Mouse (Mus musculus): ENCODE measurements around the gene Man2a1. TPM values are rescaled to one million over a fixed set of nuclear protein-coding genes. Genes with fewer than 3 reads are reported as not detected.

Gene Man2a1
- polyA plus RNA-seq, 1 experiment from 2014 or later: 10.5 TPM

DNA sequence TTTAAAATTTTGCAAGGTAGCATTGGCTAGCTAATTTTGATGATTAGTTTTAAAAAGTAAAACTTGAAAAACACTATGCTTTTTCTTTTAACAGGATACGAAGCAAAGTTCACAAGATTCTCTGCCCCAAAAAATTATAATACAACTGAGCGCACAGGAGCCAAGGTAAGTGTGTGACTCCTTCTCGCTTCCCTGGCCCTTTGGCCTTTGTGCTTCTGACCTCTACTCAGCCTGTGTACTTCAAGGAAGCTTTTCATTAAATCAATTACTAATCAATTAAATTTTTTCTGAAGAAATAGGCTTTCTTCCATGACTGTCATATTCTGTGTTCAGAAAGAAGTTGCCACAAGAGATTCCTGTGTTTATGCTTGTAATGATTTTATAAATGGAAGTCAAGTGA is 80.9 kb downstream of the Man2a1 start:
- 91% methylated on average over 3 of the region's 3 CpGs for WGBS
- Histone ChIP-seq H3K4me3 (ENCODE audit: low read depth, low read length) (no peak overlapping the region), H3K9me3 (ENCODE audit: control insufficient read depth, low read length) (no peaks in the 10 kb centered on the region), H3K4me2 (ENCODE audit: low read depth, low read length) (no peak overlapping the region), H3K27me3 (replicated peaks; ENCODE audit: control insufficient read depth, insufficient read depth, low read length) (no peaks in the 10 kb centered on the region), H3K9ac (ENCODE audit: low read depth, low read length) (no peak overlapping the region), H3K36me3 (ENCODE audit: control insufficient read depth, insufficient read depth, low read length) (peaks cover 24% of the 10 kb centered on the region), H3K27ac (replicated peaks; ENCODE audit: low read depth, low read length) (no peak overlapping the region), H3K4me1 (ENCODE audit: control insufficient read depth, insufficient read depth, low read length) (no peaks in the 10 kb centered on the region)
- ATAC-seq (ENCODE audit: low read depth) (no peak), DNase-seq (ENCODE audit: low spot score) (no peak)

DNA sequence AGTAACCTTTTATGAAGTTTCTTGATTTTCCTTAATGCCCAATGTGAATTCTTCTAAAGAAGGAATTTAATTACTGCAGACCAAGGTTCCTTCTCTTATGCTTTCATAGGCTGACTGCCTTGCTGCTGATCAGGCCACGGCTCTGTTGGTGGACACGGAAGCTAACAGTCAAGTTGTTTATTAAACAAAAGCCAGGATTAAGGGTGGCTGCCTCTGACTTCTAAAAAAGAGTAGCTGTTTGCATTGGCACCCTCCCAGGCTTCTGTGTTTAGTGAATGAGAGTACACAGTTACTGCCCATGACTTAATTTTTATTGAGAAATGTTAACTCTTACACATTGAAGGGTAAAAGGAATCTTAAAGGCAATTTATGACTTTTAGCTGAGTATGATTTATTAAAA is 81.4 kb downstream of the Man2a1 start:
- H3K27me3 ChIP-seq (replicated peaks; ENCODE audit: control insufficient read depth, insufficient read depth, low read length): no peaks in the 10 kb centered on the region
- no peaks in the 10 kb centered on the region for H3K9me3 ChIP-seq (ENCODE audit: control insufficient read depth, low read length)
- WGBS: 72% methylated on average over 2 of the region's 2 CpGs
- peaks cover 25% of the 10 kb centered on the region for H3K36me3 ChIP-seq (ENCODE audit: control insufficient read depth, insufficient read depth, low read length)
- no peak overlapping the region for H3K9ac ChIP-seq (ENCODE audit: low read depth, low read length)
- H3K4me3 ChIP-seq (ENCODE audit: low read depth, low read length): no peak overlapping the region
- no peak overlapping the region for H3K27ac ChIP-seq (replicated peaks; ENCODE audit: low read depth, low read length)
- no peak overlapping the region for H3K4me2 ChIP-seq (ENCODE audit: low read depth, low read length)
- ATAC-seq (ENCODE audit: low read depth) (no peak), DNase-seq (ENCODE audit: low spot score) (peak; percentile 13)
- H3K4me1 ChIP-seq (ENCODE audit: control insufficient read depth, insufficient read depth, low read length): no peaks in the 10 kb centered on the region

GRCm38 (mm10) chr17:64684088-64684487 is 83.6 kb downstream of the Man2a1 start:
- ATAC-seq (ENCODE audit: low read depth): no peak
- no peak for DNase-seq (ENCODE audit: low spot score)
- Histone ChIP-seq H3K27ac (replicated peaks; ENCODE audit: low read depth, low read length) (no peak overlapping the region), H3K36me3 (ENCODE audit: control insufficient read depth, insufficient read depth, low read length) (peaks cover 42% of the 10 kb centered on the region), H3K9ac (ENCODE audit: low read depth, low read length) (no peak overlapping the region), H3K4me3 (ENCODE audit: low read depth, low read length) (no peak overlapping the region), H3K27me3 (replicated peaks; ENCODE audit: control insufficient read depth, insufficient read depth, low read length) (no peaks in the 10 kb centered on the region), H3K4me1 (ENCODE audit: control insufficient read depth, insufficient read depth, low read length) (no peaks in the 10 kb centered on the region), H3K9me3 (ENCODE audit: control insufficient read depth, low read length) (no peaks in the 10 kb centered on the region), H3K4me2 (ENCODE audit: low read depth, low read length) (no peak overlapping the region)
- WGBS: 93% methylated on average over 4 of the region's 4 CpGs

DNA sequence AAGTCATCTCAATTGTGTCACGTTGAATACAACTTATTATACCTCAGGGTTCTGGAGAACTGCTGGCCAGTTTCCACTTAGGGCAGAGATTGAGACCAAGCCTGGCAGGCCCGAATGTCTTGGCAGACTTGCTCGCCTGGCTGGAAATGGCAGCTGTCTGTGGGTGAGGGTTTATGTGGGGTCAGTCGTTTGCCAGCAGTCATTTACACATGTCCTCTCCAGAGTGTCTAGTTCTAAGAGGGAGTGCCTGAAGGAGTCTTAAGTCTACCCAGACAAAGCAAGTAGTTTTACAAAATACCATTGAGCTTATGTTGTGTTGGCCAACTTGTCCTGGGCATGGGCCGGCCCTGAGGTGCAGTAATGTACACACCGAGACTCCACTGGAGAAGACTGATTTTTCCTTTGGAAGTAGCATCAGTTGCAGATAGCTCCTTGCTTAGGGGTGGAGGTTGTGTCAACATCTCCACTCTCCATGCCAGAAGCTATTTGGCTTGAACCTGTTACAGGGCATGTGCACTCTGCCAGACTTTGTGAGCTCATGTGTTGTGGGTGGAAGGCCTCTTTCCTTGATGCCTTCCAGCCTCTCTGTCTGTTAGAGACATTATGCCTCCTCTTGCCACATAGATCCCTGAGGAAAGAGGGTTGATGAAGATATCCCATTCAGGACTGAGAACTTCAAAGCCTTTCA is 84.8 kb downstream of the Man2a1 start:
- no peak overlapping the region for H3K4me3 ChIP-seq (ENCODE audit: low read depth, low read length)
- no peaks in the 10 kb centered on the region for H3K4me1 ChIP-seq (ENCODE audit: control insufficient read depth, insufficient read depth, low read length)
- no peak overlapping the region for H3K4me2 ChIP-seq (ENCODE audit: low read depth, low read length)
- H3K36me3 ChIP-seq (ENCODE audit: control insufficient read depth, insufficient read depth, low read length): peaks cover 50% of the 10 kb centered on the region
- no peak overlapping the region for H3K9ac ChIP-seq (ENCODE audit: low read depth, low read length)
- WGBS: 87% methylated on average over 6 of the region's 6 CpGs
- ATAC-seq (ENCODE audit: low read depth): no peak
- DNase-seq (ENCODE audit: low spot score): no peak
- H3K27me3 ChIP-seq (replicated peaks; ENCODE audit: control insufficient read depth, insufficient read depth, low read length): no peaks in the 10 kb centered on the region
- peaks cover 9% of the 10 kb centered on the region for H3K9me3 ChIP-seq (ENCODE audit: control insufficient read depth, low read length)
- no peak overlapping the region for H3K27ac ChIP-seq (replicated peaks; ENCODE audit: low read depth, low read length)

DNA sequence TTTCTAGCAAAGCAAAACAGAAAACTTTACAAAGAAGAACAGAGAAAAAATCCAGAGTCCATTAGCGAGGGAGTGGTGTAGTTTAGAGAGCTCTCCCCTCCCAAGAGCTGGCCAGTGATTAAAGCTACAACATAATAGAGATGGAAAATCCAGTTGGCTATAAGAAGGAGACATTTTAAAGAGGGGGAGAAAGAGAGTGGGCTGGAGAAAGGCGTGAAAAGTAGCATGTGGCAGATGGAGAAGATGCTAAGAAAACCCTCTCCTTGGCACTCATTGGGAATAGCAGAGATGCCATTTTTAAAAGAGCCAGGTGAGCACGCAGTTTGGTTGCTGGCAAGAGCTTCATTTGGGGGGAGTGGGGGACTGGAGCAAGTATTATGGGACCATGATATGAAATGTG is 89.1 kb downstream of the Man2a1 start:
- Histone ChIP-seq H3K36me3 (ENCODE audit: control insufficient read depth, insufficient read depth, low read length) (peaks cover 48% of the 10 kb centered on the region), H3K9ac (ENCODE audit: low read depth, low read length) (no peak overlapping the region), H3K27me3 (replicated peaks; ENCODE audit: control insufficient read depth, insufficient read depth, low read length) (no peaks in the 10 kb centered on the region), H3K27ac (replicated peaks; ENCODE audit: low read depth, low read length) (no peak overlapping the region), H3K9me3 (ENCODE audit: control insufficient read depth, low read length) (peaks cover 16% of the 10 kb centered on the region), H3K4me2 (ENCODE audit: low read depth, low read length) (no peak overlapping the region), H3K4me1 (ENCODE audit: control insufficient read depth, insufficient read depth, low read length) (no peaks in the 10 kb centered on the region), H3K4me3 (ENCODE audit: low read depth, low read length) (no peak overlapping the region)
- WGBS: 97% methylated on average over 3 of the region's 3 CpGs
- no peak for ATAC-seq (ENCODE audit: low read depth)
- no peak for DNase-seq (ENCODE audit: low spot score)

- no peak for DNase-seq (ENCODE audit: low spot score)
- no peak for ATAC-seq (ENCODE audit: low read depth)
- peaks cover 11% of the 10 kb centered on the region for H3K36me3 ChIP-seq (ENCODE audit: control insufficient read depth, insufficient read depth, low read length)
- no peak overlapping the region for H3K4me3 ChIP-seq (ENCODE audit: low read depth, low read length)
- H3K9me3 ChIP-seq (ENCODE audit: control insufficient read depth, low read length): no peaks in the 10 kb centered on the region
- no peak overlapping the region for H3K9ac ChIP-seq (ENCODE audit: low read depth, low read length)
- no peaks in the 10 kb centered on the region for H3K27me3 ChIP-seq (replicated peaks; ENCODE audit: control insufficient read depth, insufficient read depth, low read length)
- no peaks in the 10 kb centered on the region for H3K4me1 ChIP-seq (ENCODE audit: control insufficient read depth, insufficient read depth, low read length)
- no peak overlapping the region for H3K4me2 ChIP-seq (ENCODE audit: low read depth, low read length)
- WGBS: 85% methylated on average over 10 of the region's 10 CpGs
- H3K27ac ChIP-seq (replicated peaks; ENCODE audit: low read depth, low read length): no peak overlapping the region
Observed at GRCm38 (mm10) chr17:64697277-64697831, 96.8 kb downstream of the Man2a1 start.

- H3K4me1 ChIP-seq (ENCODE audit: control insufficient read depth, insufficient read depth, low read length): no peaks in the 10 kb centered on the region
- no peak for DNase-seq (ENCODE audit: low spot score)
- 92% methylated on average over 8 of the region's 8 CpGs for WGBS
- no peak overlapping the region for H3K4me3 ChIP-seq (ENCODE audit: low read depth, low read length)
- no peak overlapping the region for H3K4me2 ChIP-seq (ENCODE audit: low read depth, low read length)
- H3K36me3 ChIP-seq (ENCODE audit: control insufficient read depth, insufficient read depth, low read length): peaks cover 11% of the 10 kb centered on the region
- no peak for ATAC-seq (ENCODE audit: low read depth)
- no peaks in the 10 kb centered on the region for H3K27me3 ChIP-seq (replicated peaks; ENCODE audit: control insufficient read depth, insufficient read depth, low read length)
- no peaks in the 10 kb centered on the region for H3K9me3 ChIP-seq (ENCODE audit: control insufficient read depth, low read length)
- H3K9ac ChIP-seq (ENCODE audit: low read depth, low read length): no peak overlapping the region
- H3K27ac ChIP-seq (replicated peaks; ENCODE audit: low read depth, low read length): no peak overlapping the region
Observed at GRCm38 (mm10) chr17:64698516-64698915, 98.0 kb downstream of the Man2a1 start.

GRCm38 (mm10) chr17:64703649-64704230 is 103.2 kb downstream of the Man2a1 start:
- H3K36me3 ChIP-seq (ENCODE audit: control insufficient read depth, insufficient read depth, low read length): no peaks in the 10 kb centered on the region
- H3K9me3 ChIP-seq (ENCODE audit: control insufficient read depth, low read length): no peaks in the 10 kb centered on the region
- no peak for ATAC-seq (ENCODE audit: low read depth)
- DNase-seq (ENCODE audit: low spot score): no peak
- H3K9ac ChIP-seq (ENCODE audit: low read depth, low read length): no peak overlapping the region
- H3K4me3 ChIP-seq (ENCODE audit: low read depth, low read length): no peak overlapping the region
- no peaks in the 10 kb centered on the region for H3K4me1 ChIP-seq (ENCODE audit: control insufficient read depth, insufficient read depth, low read length)
- no peak overlapping the region for H3K27ac ChIP-seq (replicated peaks; ENCODE audit: low read depth, low read length)
- 75% methylated on average over 4 of the region's 4 CpGs for WGBS
- no peak overlapping the region for H3K4me2 ChIP-seq (ENCODE audit: low read depth, low read length)
- H3K27me3 ChIP-seq (replicated peaks; ENCODE audit: control insufficient read depth, insufficient read depth, low read length): no peaks in the 10 kb centered on the region

DNA sequence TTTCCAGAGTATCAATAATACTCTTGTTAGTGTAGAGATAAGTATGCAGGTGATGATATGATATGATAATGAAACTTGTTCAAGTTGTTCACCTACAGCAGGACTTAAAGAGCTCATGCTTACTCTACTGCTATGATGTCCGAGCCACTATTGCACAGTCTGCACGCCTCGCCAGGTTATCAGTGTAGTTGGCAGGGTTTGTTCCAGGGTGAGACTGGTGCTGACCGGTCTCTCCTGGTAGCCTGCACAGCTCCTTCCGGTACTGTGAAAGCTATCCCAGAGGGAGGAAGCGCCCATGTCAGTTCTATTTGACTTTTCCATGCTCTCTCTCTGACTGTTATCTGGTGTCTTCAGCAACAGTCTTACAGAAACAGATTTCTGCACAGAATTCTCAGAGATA is 107.0 kb downstream of the Man2a1 start:
- DNase-seq (ENCODE audit: low spot score): no peak

More for the DNA sequence above, 107.0 kb downstream of the Man2a1 start:
- Histone ChIP-seq H3K4me1 (ENCODE audit: control insufficient read depth, insufficient read depth, low read length) (no peaks in the 10 kb centered on the region), H3K9me3 (ENCODE audit: control insufficient read depth, low read length) (no peaks in the 10 kb centered on the region), H3K27ac (replicated peaks; ENCODE audit: low read depth, low read length) (no peak overlapping the region), H3K4me3 (ENCODE audit: low read depth, low read length) (no peak overlapping the region), H3K36me3 (ENCODE audit: control insufficient read depth, insufficient read depth, low read length) (no peaks in the 10 kb centered on the region), H3K27me3 (replicated peaks; ENCODE audit: control insufficient read depth, insufficient read depth, low read length) (no peaks in the 10 kb centered on the region), H3K9ac (ENCODE audit: low read depth, low read length) (no peak overlapping the region), H3K4me2 (ENCODE audit: low read depth, low read length) (no peak overlapping the region)
- ATAC-seq (ENCODE audit: low read depth): no peak
- WGBS: 93% methylated on average over 6 of the region's 6 CpGs
